Mouse (Mus musculus) layer of hippocampus, postnatal 25 days (tissue): ENCODE results near the gene P2rx3. TPM values are rescaled to one million over a fixed set of nuclear protein-coding genes. Genes with fewer than 3 reads are reported as not detected.

Experiments used
- DNase-seq, 2 experiments: peaks; one replicate each; pipeline ENCODE4 v3.0.0; 2022; ENCODE audit warnings: mixed read lengths in 2 of 2, low spot score in 1 of 2; ENCODE audit errors: extremely low spot score in 1 of 2
- total RNA-seq, 2 experiments: library from RNA; stranded (reverse); gene quantifications; 2 replicates each; pipeline ENCODE4 v1.2.3; 2021

P2rx3 gene
- total RNA-seq, 2 experiments from 2014 or later, result 1.8 to 2.5 TPM

DNA sequence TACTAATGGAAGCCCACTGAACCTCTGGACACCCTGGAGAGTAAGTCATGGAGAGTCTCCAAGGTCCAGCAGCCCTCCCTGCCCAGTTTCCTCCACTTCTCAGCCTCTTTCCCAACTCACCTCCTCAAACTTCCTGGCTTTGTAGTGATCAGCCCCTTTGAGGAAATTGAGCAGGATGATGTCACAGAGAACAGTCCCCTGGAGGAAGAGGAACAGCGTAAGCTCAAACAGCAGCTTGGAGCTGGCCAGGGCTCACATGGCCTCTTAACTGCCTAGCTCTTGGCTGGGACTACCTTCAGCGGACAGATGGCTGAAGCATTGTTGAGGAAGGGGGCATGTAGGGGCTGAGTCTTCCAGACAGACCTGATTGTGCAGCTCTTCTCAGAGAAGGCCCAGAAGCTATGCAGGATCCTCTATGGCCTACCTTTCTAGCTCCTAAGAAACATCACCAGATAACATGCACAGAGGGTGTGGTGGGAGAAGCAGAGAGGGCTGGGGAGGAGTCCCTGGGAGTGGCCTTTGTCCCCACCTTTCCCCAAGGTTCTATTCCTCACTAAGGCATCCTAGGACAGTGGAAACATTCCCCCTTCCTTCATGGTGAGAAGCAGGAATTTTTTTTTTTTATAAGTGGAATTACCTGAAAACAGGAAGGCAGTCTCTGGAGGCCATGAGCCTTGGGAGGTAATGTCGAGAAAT lies 37.6 kb downstream of the P2rx3 start:
- DNase-seq, result no peak

DNA sequence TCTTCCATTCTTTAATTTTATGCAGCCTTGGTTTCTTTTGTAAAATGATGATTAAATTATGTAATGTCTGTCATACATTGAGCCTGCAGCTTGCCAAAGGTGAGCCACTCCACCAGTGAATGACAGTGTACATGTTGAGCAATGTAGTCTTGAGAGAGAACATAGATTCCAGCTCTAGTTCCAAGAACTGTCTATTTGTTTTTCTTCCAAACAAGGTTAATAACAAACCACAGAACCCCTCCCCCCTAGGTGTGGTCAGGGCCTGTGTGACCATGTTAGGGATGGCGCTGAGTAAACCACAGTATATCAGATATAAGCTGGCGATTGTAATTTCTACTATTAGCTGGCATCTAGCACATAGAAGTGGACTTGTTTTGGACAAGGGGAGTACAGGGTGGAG lies 40.9 kb downstream of the P2rx3 start:
- DNase-seq, result no peak

- no peak for DNase-seq
Measured at GRCm38 (mm10) chr2:84987930-84988329, 49.3 kb downstream of the P2rx3 start, which contains the start of gene Prg3. Gene Prg3 (plus strand): TSS chr2:84988215.

DNA sequence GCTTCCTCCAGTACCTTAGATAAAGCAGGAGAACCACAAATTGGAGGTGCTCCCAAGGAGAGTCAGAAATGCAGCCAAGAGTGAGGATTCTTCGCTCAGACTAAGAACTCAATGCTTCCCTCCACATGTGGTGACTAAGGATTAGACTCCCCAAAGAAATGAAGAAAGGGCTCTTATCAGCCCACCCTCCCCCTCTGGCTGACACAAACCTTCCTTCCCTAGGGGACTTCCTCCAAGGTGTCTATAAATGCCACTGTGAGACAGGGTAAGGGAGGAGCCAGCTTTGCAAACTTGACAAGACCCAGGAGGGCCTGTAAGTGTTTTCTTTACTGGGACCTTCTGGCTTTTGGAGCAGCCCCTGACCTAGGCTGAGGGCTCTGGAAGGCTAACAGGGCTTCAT lies 57.1 kb downstream of the P2rx3 start, which contains the start of gene Prg2:
TSS of gene Prg2 (plus strand) at position 274 of the 400 bp plus-strand sequence.
- DNase-seq, result no peak

DNA sequence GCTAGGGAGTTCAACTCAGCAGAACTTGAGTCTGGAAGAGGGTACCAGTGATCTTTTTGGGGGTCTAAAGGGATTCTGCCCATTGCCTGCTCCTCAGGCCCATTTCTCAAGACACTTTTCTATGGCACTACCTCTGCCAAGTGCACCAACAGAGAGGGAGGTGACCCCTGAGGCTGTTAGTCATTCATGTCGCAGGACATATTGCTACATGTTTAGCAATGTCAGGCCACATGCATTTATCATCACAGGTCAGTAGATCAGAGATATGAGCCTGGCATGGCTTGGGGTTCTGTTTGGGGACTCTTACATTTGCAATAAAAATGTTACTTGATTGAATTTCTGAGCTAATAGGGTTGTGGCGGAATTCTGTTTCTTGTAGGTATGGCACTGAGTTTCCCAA lies 61.7 kb downstream of the P2rx3 start:
- no peak for DNase-seq

- no peak for DNase-seq
Measured at GRCm38 (mm10) chr2:84967318-84967991, 69.8 kb downstream of the P2rx3 start.

DNA sequence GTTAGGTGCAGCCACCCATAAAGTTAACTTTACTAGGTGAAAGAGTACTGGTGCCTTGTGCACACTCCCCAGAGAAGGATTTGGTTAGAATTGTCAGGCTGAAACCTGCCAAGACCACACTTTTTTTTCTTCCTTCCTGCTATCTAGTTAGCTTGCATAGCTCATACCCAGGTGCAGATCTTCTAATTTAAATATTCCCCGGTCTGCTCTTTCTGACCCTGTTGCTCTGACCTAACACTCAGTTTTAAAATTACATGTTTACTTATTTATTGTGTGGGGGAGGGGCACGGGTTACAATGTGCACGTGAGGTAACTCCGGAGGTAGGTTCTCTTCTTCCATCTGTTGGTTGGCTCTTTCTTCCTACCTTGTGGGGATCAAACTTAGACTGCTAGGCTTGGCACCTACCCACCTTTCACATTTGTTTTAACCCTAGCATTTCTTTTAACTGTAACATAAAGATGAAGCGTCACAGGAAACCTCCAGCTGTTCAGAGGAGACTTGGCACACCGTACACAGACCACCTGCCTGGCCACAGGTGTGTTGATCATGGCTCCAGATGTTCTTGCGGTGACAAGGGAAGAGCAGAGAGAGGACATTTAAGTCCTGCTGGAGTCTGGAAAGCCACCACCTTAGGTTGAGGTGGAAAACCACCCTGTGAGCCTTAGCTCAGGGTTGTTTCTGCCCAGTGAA lies 73.0 kb downstream of the P2rx3 start:
- DNase-seq, result no peak

GRCm38 (mm10) chr2:84962906-84963507 lies 74.3 kb downstream of the P2rx3 start:
- no peak for DNase-seq

- no peak for DNase-seq
Measured at GRCm38 (mm10) chr2:84961901-84962300, 75.4 kb downstream of the P2rx3 start.

DNA sequence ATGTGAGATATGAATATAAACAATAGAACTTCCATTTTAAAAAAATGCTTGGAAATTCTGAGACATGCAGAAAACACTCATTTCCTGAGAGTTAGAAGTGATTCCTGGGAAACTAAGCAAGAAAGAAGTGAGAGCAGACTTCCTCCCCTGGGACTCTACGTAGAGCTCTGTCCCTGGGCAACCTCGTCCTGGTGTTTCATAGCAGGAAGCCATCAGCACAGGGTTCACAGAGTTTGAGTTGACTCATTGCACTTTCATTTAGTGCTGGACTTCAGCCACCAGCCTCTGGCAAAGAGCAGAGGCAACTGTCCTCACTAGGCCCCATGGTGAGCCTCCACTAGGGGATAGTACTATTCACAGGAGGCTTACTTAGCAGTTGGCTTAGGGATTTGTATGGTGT lies 76.0 kb downstream of the P2rx3 start:
- no peak for DNase-seq

DNA sequence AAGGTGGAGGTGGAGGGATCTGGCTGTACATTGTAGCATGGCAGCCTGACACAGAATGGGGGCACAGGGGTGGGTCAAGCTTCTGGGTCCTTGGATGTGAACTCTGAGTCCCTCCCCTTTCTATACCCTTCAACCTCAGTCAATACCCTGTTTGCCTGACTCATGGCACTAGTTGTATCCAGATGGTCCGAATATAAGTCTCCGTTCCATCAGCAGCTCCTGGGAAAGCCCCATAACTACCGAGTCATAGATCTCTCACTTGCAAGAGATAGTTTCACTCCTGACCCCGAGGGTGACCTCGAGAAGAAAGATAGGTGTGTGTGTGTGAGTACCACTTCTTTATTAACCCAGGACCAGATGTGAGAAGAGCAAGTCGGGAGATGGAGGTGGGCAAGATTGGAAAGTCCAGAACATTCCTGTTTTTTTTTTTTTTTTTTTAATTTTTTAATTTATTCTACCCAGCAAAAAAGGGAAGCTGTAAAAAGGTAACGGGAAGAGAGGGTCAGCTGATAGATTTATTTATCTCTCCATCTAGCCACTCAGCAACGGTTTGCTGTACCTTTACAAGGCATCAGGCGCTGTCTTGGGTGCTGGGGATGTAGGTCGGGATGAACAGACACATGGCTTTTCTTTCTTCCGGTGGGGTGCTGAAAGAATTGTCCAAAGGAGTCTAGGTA lies 78.5 kb downstream of the P2rx3 start:
- no peak for DNase-seq

DNA sequence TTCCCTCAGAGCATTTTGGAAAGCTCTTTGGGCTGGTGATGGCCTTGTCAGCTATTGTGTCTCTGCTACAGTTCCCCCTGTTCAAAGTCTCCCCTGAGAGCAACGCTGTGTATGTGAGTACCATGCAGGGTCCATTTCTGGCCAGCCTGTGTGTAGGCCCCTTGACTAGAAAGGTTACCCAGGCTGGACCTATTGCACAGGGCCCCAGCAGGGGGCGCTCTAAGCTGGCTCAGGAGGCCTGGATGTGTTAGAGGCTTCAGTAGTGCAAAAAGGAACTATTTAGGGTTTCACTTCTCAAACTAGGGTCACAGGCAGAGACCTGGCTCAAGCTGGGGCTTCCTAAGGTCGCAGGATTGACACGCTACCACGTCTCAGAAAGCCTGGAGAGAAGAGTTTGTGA lies 81.0 kb downstream of the P2rx3 start:
- DNase-seq, result peak; percentile 51 to 71

DNA sequence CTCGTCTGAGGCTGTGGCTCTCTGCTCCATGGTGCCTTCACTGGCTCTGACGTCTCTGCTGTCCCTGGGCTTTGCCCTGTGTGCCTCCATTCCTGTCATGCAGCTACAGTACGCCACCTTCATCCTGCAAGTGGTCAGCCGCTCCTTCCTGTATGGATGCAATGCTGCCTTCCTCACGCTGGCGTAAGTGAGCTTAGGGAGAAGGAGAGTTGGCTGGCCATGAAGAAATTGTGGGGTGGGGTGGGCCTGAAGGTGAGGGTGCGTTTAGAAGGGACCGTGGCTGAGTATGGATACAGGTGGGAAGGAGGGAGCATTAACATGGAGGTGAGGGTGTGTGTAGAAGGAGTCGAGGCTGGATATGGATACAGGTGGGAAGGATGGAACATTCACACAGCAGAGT lies 81.8 kb downstream of the P2rx3 start:
- no peak for DNase-seq

DNA sequence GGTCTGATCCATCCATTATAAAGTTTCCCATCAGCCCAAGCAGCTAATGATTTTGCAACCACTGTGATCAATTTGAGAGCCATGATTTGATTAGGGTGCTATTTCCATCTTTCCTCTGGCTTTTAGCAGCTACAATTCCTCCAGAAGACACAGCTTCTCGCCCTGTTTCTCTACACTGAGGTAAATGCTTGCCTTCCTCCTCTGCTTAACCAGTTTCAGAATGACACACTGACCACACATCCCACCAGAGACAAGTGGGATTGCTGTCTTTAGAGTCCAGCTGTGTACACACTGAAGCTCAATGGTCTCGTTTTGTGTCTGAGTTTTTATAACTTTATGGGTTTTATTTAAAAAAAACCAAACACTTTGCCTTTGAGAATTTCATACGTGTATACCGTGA lies 84.6 kb downstream of the P2rx3 start:
- DNase-seq, result no peak

GRCm38 (mm10) chr2:84952251-84952650 lies 85.0 kb downstream of the P2rx3 start:
- DNase-seq, result no peak

DNA sequence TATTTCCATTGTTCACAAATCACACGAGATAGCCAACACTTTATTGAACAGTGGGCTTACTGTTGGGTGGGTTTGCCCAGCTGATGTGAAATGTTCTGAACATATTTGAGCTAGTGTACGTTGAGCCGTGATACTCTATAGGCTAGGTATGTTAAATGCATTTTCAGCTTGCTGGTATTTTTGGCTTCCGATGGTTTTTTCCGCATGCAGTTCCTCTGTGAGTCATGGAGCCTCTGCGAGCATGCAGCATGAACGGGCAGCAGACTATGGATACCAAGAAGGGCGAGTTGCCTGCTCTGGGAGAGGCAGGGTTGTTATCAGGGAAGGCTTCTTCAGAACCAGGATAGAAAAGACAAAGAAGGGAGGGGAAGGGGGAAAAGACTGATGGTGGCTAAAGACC lies 86.2 kb downstream of the P2rx3 start:
- no peak for DNase-seq

DNA sequence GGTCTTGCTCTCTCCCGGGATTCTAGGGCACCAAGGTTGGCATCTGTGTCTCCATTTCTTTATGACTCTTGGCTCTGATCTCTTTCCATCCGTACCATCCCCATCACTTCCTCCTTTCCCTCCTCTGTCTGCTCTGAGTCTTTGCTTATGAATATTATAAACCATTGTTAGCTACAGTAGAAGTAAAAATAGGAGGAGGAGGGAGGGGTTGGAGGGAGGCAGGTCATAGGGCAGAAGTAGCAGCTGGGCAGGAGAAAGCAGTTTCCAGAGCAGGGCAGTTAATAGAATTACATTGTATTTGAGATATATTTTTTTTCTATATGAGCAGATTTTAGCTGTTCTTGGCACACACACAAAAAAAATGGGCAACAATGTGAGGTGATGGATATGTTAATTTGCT lies 88.5 kb downstream of the P2rx3 start:
- DNase-seq, result no peak
